Mouse (Mus musculus) c-Kit-negative CD71-positive TER-119-positive erythroid progenitor cells, embryonic 14.5 days (primary cell): ENCODE results near the gene Mettl26.

Experiments
- DNase-seq: peaks from one replicate; pipeline ENCODE4 v3.0.0-alpha.2; 2013; ENCODE audit warnings: low read depth, low spot score

Gene Mettl26

GRCm38 (mm10) chr17:25883824-25884223 is 8.9 kb downstream of the Mettl26 start:
- DNase-seq, result no peak

- no peak for DNase-seq
Observed at GRCm38 (mm10) chr17:25885636-25886035, 10.8 kb downstream of the Mettl26 start.

- DNase-seq, result no peak
Observed at GRCm38 (mm10) chr17:25886806-25887205, 11.9 kb downstream of the Mettl26 start.

DNA sequence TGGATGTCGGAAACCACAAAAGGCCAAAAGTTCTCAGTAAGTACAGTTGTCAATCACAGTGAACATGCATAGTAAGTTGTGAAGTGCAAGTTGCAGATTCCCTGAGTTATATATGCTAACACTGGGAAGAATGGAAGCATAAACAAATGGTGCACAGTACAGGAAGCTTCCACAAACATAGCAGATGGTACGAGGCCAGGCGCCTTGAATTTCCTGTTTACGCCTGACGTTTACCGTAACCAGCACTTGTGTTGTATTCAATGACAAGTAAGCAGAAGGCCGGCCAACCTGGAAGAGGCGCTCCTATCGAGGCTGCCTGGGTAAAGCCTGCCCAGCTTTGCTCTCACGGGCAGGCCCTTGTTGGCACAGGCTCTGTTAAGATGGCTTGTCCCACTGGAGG is 12.6 kb downstream of the Mettl26 start:
- DNase-seq, result no peak

DNA sequence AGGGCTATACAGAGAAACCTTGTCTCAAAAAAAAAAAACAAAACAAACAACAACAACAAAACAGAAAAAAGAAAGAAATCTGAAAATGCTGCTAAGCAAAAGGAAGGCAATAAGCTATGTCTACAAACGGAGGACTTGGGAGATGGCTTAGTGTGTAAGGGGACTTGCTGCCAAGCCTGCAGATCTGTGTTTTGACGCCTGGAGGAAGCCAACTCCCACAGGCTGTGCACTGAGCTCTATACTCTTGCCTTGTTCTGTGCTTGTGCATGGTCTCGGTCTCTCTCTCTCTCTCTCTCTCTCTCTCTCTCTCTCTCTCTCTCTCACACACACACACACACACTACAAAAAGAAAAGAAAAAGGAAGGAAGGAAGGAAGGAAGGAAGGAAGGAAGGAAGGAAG is 14.0 kb downstream of the Mettl26 start:
- no peak for DNase-seq

DNA sequence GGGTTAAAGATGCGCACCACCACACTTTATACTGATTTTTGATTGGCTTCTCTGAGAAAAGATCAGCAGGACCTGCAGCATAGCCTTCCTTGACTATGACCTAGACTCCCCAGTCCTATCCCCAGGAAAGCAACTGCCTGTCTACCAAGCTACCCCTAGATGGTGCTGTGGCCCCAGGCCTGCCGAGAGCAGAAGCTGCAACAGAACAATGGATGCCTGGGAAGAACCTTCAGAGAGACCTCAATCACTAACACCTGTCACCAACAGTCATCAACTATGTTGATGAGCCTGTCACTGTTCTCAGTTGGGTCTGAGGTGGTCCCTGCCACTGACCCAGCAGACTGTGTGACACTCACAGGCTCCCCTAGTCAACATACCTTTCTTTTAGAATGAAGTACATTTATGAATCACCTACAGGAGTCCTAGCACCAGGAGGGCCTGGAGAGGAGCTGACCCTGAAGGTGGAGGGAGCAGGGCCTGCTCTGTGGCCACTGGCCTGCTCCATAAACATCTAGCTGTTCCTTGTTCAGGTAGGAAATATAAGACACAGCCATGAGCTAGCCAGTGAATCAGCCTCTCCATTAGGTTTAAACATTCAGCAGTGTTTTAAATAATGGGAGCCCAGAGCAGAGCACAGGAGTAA is 19.2 kb downstream of the Mettl26 start:
- peak; percentile 44 for DNase-seq

DNA sequence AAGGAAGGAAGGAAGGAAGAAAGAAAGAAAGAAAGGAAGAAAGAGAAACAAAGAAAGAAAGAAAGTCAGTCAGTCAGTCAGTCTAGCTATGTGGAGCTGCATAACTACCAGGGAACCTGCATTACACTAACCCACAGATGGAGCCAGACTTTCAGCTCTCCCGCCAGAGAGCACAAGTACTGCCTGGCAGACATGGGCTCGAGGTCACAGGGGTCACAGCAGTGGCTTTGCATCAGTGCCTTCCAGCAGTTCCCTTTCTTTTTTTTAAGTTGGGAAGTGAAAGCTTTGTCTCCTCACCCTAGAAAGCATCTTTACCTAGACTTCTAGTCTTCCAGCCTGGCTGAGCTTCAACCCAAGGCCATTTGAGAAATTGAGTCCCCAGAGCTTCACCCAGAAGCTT is 20.5 kb downstream of the Mettl26 start:
- no peak for DNase-seq

DNA sequence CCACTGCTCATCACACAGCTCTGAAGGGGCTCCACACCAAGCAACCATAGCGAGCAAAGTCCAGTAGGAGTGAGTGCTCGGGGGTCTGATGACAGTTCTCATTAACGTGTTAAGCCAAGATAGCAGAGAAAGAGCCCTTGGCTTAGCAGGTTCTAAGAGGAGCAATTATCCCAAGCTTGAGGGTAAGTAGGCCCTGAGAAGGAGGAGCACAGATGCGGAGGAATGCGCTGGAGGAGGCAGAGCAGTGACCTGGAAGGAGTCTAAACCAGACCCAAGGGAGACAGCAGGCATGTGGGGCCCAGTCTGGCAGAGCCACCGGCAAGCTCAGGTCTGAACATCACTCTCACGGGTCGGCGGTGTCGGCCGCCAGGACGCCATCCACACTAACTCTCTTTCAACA is 21.0 kb downstream of the Mettl26 start:
- no peak for DNase-seq

DNA sequence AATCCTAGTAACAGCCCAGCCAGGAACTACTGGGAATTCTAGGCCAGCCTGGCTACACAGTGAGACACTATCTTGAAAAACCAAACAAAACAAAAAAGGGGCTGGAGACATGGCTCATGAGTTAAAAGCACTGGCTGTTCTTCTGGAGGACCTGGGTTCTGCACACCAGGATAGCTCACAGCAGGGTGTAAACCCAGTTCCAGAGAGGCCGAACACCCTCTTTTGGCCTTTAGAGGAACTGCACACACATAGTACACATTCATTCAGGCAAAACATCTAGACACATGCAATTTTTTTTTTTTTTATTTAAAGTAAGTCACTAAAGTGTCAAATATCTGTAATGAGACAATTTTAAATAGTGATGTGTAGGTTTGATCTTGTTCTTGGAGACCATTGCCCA is 25.3 kb downstream of the Mettl26 start:
- no peak for DNase-seq

GRCm38 (mm10) chr17:25903061-25903460 is 28.2 kb downstream of the Mettl26 start:
- no peak for DNase-seq

GRCm38 (mm10) chr17:25907640-25908039 is 32.8 kb downstream of the Mettl26 start:
- no peak for DNase-seq

DNA sequence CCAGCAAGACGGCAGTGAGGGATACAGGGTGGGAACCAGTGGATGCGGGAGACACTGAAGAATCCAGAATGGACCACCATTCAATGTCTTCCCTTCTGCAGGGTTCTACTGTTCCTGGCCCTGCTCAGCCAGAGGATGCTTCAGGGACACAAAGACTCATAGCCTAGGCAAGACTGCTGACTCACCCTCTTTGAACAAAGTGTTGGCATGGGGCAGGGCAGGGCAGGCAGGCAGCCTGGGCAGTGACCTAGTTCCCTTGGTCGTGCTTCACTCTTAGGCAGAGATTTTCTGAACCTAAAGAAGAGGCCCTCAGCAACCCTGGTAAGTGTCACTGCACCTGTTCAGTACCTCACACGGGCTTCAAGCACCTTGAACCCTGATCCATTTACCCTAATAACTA is 36.9 kb downstream of the Mettl26 start:
- DNase-seq, result no peak

DNA sequence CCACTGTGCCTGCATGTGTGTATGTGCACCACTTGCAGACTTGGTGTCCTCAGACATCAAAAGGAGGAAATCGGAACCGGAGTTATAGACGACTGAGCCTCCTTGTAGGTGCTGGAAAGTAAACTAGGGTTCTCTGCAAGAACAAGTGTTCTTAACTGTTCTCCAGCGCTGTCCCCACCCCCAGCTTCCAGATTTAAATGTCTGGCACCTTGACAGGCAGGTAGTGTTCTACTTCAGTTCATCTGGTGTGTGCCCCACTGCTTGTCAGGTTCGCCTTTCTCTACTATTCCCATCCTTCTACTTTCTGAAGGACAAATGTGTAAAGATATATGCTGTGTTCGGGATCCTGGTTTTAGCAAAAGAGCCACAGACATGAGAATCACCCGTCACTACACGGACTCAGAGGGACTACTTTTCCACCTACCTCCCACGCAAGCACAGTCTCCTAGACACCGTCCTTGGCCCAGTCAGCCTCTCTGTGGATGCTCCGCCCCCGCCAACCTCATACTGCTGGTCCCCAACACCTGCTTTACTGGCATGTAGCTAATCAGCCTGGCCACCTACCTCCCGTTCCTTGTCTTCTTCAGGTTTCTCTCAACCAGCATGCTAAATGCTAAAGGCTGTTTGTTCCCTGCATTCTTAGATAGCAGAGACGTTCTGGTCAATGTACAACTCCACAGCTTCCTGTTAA is 38.5 kb downstream of the Mettl26 start:
- no peak for DNase-seq

- no peak for DNase-seq
Observed at GRCm38 (mm10) chr17:25913877-25914275, 39.0 kb downstream of the Mettl26 start.

DNA sequence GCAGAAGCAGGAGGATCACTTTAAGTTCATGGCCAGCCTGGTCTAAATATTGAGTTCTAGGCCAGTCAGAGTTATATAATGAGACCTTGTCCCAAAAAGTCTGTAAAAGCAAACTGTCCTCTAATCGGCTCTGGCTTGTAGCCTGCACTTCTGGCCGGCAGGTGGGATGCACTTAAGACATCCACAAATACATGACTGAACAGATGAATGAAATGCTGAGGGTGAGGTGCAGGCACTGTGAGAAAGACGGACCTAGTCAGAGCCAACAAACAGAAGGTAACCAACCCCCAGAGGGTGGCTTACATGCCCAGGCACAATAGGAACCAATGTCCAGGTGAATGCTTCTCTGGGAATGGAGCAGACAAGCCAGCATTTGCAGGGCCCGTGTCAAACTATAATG is 39.4 kb downstream of the Mettl26 start:
- no peak for DNase-seq

GRCm38 (mm10) chr17:25916931-25917647 is 42.2 kb downstream of the Mettl26 start:
- DNase-seq, result no peak

- DNase-seq, result no peak
Observed at GRCm38 (mm10) chr17:25918037-25918750, 43.3 kb downstream of the Mettl26 start.

DNA sequence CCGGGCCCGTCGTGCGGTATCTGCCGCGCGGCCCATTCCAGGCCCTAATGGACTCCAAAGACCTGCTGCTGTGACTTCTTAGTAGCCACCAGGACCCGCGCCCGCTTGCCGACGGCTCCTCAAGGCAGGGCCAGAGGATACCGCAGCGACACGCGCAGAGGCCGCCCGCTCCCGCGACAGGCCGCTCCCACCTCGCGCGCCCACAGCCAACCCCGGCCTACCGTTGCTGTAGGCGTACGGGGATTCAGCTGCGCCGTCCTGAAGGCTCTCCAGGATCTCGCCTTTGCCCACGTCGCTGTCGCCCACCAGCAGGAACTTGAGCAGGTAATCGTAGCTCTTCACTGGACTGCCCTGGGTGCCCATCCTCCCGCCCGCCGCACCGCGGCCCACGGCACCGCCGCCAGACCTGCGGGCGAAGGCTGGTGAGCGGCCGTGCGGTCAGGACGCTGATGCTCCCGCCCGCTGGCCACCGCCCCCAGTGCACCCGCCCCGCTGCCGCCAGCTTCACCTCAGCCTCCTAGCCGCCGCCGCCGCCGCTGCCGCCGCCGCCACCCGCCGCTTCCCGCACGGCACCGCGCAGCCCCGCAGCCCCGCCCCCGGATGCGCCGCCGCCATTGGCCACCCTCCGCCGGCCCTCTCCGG is 44.4 kb downstream of the Mettl26 start, which contains the start of gene Rab40c:
Gene Rab40c, minus strand, starts transcription at position 584 of the 642 bp plus-strand sequence.
- DNase-seq, result no peak

- DNase-seq, result peak; percentile 98
Observed at GRCm38 (mm10) chr17:25919786-25920642, 45.1 kb downstream of the Mettl26 start.

DNA sequence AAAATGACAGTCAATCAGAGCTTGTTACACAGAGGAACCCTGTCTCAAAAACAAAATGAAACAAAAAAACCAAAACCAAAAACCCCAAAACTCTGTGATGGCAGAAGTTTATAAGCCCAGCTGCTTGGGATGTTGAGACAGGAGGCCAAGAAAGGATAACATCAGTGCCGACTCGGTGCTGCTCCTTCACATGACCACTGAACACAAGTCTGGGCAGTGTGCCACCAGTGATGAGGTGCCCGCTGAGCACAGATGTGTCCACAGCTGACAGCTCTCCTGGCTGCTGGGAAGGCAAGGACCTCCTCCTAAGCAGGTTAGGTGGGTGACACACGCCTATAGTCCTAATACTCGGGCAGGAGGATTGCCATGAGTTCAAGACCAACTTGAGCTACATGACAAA is 47.2 kb downstream of the Mettl26 start:
- no peak for DNase-seq

DNA sequence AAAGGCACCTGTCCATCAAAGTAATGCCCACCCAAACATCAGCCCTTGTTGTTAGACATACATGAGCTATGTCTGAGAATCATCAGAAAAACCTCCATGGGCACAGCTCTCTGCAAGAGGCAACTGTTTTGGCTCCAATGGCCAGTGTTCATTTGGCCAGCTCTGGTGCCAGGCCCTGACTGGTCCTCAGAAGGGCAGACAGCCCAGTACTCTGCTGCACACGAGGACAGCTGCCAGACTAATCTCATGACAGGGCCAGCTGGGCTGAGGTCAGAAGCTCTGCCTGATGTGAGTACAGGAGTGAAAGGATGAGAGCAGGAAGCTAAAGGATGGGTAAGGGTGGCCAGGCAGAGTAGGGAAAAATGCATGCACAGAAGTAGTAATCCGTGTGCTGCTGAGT is 50.5 kb downstream of the Mettl26 start:
- DNase-seq, result no peak
